Mouse (Mus musculus): ENCODE results near the gene C1qtnf2.

Gene C1qtnf2

DNA sequence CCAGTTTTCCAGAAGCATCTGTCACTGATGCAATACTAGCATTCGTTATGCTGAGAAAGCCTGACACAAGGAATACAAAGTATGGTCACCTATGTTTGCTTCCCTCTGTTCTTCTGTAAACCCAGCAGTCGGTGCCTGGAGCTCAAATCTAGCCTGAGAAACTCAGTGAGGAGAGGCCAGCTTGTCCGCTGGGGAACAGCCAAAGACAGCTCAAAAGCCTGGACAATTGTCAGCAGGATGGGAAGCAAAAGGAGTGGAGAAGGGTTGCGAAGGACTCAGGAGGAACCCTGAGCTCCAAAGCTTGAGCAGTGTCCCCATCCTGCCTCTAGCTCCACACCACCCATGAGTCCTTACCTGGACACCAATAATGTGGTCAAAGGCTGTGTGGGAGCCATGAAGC lies 10.0 kb downstream of the C1qtnf2 start:
- DNase-seq: no peak

DNA sequence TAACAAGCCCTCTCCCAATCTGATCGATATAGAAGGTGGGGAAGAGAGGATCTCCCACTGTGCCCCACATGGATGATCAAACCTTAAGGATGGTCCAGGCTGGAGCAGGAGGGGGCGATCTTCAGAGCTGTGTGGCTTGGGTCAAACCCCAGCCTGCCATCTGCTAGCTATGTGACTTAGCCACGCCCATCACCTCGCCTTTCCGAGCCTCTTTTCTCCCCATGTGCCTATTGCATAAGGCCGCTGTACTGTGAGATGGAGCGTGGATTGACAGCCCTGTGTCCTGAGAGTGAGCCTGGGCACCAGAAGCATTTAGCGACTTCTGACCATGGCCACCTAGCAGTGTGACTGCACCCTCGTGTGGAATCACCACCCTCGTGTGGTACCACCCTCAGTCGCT lies 10.6 kb downstream of the C1qtnf2 start:
- DNase-seq: no peak

DNA sequence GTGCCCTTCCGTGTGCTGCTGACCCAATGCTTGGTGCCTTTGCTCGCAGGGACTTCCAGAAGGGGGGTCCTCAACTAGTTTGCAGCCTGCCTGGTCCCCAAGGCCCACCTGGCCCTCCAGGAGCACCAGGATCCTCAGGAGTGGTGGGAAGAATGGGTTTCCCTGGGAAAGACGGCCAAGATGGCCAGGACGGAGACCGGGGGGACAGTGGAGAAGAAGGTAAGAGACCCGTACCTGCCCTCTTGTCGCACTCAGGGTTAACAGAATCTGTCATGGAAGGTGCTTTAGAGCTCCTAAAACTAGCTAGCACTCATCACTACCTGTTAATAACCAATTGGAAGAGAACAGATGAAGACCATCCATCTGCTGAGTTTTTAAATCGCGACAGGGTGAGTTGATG lies 11.8 kb downstream of the C1qtnf2 start:
- no peak for DNase-seq

DNA sequence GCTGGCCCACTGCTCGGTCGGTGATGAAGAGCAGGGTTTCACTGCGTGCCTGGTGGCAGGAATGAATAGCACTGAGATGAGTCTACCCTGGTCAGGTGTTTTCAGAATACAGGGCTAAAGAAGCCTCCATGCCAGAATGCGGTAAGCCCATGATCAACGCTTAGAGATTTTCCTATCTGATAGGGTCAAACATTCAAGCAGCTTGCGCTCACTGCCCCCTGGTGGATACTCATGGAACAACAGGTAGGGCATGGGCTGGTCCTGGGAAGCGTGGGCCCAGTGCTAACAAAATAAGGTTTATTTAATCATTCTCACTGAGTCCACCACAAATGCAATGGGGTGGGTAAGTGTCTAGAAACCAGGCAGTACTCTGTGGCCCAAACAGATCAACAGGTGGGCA lies 18.6 kb downstream of the C1qtnf2 start:
- DNase-seq: peak; percentile 45 to 78

DNA sequence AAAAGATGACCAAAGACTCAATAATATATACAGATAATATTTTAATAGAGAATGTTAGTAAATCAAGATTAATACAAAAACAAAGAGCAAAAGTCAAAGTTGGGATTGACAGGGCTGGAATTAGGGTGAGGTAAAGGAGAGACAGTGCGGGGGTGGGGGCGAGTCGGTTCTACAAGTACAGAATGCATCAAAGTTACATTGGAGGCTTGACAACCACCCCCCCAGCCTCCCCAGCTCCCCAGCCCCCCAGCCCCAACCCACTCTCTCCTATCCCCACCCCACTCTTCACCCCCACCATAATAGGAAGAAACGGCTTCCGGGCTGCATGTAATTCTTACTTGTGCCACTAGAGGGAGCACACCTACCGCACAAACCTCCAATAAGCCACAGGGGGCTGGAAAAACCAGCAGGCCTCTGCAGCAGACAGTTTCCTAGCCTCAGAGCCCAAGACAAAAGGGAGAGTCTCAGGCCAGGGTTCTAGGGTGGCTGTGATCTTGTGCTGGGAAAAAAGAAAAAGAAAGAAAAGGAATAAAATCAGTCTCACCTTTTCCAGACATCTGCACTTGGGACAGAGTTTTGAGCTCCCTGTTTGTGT lies 19.8 kb downstream of the C1qtnf2 start:
- peak; percentile 35 to 63 for DNase-seq

DNA sequence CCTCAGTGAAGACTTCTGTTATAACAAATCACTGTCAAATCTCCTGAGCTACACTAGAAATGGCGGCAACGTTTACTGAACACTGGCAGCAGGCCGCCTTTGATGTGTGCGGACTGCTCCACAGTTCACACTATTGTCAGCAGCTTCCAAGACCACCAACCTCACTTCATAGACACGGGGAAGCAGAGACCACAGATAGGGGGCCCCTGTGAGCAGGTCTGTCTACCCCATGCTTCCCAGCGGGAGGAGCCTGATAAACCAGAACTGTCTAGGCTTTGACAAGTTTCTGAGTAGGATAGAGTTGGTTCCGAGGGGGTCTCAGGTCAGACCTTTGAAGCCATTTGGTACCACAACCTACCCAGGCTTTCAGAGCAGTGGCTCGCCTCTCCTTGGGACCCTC lies 21.0 kb downstream of the C1qtnf2 start:
- no peak for DNase-seq

DNA sequence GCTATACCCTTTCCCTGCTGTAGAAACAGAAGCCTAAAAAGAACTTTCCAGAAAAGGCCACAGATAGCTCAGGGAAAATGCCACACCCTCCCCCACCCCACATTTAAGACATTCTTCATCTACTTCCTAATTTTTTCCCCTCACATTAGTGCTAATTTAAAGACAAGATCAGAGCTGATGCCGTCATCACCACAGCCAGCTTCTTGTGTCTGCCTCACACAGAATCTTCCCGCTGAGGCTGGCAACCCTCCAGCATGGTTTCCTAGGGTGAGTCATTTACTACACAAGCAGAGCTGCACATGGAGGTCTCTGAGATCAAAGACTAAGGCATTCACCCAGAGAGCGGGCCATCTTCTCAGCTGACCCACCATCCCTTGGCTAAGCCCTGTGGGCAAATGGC lies 21.5 kb downstream of the C1qtnf2 start:
- peak in 1 of 2 experiments; percentile 21 for DNase-seq

DNA sequence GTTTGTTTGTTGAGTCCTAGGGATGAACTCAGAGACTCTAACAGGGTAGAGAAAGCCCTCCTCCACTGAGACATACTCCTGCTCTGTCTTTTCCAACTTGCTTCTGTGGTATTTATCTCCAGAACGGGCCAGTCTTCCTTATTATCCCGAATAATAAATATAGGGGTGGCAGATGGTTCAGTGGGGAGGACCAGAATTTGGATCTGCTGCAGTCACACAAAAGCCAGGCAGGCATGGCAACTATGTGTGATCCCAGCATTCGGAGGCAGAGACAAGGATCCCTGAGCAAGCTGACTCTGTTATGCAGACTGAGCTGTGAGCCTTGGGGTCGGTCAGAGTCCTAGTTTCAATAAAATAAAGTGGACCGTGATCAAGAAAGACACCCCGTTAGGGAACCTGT lies 27.2 kb downstream of the C1qtnf2 start:
- no peak for DNase-seq

DNA sequence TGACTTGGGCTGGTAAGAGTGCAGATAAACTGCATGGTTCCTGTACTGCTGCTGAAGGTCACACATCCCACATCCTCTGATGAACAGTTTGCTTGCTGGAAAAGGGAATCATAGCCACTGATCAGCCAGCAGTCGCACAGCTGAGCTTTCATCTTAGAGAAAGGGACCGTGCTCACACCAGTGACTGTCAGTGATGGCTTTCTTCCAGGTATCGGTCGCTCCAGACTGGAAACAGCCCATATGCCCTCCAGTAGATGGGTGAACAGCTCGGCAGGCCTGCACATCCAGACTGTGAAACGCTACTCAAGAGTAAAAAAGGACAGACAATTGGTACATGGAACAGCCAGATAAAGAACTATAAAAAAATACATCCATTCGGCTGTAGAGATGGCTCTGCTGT lies 31.1 kb downstream of the C1qtnf2 start:
- DNase-seq: no peak

DNA sequence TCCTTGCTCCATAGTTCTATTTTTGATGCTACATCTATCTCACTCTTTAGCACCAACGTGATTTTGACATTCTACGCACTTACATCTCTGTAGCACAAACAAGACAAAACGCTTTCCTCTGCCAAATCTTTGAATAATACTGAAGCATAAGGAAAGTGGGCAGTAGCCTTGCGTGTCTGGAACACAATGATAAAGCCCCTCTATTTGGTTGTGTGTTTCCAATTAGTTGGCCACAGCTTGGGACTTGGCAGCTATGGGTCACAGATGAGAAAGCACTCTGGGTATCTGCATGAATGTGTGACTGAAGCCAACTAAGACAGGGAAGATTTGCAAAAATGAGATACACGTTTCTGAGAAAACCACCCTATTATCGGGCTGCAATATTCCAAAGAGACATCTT lies 33.9 kb downstream of the C1qtnf2 start:
- DNase-seq: no peak

DNA sequence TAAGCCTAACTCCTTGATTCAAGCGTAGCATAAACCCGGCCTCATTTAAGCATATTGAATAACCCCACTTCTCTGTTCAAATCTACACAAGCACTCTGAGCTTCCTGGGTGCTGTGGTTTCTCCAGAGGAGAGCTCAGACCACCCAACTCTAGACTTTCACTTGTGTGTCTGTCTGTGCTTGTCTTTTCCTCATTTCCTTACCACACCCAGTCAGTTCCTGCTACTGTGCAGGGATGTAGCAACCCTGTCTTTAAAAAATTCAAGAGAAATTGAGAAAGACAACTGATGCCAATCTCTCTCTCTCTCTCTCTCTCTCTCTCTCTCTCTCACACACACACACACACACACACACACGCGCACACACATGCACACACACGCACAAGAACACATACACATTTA lies 35.8 kb downstream of the C1qtnf2 start:
- no peak for DNase-seq

DNA sequence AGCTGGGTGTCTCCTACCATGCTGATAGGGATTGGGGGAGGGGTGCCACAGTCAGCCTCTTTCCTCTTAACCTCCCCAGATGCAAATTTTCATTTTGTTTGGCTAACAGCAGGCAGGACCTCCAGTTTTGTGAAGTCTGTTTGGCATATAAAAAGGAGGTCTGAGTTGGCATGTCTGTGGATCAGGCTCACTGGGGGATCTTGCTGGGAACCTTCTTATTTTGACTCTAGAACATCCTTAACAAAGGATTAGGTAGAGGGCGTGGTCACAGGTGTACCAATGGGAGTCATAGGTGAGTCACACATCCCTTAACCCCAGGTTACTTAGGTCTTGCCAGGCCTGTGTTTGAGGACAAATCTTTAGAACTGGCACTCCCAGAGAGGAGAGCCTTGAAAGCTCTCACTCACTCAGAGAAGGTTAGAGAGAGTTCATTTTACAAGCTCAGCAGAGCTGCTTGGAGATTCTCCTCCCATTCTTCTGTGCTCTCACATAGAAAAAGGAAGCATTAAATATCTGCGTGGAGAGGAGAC lies 38.6 kb downstream of the C1qtnf2 start:
- DNase-seq: no peak

DNA sequence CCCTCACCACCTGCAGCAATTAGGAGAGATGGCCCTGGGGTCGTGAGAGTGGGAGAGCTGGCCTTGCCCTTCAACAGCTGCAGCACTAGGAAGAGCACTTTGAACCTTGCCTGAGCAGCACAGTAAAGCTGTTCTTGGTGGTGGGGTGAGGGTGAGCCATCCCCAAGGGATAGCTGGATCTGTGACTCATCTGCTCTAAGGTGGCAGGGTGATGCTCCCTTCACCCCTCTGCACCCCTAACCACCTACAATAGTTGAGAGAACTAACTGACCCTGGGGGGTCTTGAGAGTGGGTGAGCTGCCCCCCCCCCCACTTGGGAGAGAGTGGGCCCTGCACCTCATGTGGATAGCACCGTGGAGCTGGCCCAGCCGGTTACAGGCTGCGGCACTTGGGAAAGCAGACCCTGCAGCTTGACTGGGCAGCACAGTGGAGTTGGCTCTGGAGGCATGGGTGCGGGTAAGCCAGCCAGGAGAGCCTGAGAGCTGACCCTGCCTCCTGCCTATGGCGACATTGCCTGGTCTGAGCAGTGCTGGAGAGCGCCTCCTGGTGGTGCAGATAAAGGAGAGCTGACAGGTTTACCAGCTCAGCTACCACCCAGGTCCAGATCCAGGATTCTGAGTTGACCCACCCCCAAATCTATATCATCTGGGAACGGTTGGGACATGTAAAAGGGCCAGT lies 42.4 kb downstream of the C1qtnf2 start:
- peak in 1 of 2 experiments; percentile 36 for DNase-seq

DNA sequence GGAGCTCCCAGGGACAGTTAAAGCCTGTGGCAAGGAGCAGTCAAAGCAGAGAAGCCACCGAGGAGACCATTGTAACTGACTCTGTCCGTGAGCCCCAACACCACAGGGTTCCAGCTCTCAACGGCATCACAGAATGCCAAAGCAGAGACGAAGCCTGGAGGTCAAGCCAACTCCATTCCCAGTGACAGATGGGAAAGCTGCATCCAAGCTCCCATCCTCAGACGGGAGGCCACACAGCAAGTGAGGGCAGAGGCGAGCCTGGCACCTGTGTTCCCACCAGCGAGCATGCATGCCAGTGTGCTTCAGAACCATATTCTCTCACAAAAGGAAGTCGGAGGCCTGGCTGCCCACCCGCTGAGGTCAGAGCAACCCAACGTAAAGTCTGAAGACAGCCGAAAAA lies 43.6 kb downstream of the C1qtnf2 start:
- no peak for DNase-seq

DNA sequence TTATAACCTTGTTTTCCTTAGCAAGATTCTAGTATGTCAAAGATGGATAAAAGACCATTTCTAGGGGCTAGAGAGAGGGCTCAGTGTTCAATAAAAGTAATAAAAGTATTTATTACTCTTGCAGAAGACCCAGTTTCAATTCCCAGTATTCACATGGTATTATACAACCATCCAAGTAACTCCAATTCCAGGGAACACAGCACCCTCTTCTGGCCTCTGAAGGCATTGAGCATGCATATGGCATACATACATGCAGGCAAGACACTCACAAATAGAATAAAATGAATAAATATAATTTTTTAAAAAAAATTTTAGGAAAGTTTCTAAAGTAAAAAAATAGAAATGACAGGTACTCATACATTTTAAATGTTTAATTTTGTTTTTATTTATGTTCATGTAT lies 44.0 kb downstream of the C1qtnf2 start:
- no peak for DNase-seq

DNA sequence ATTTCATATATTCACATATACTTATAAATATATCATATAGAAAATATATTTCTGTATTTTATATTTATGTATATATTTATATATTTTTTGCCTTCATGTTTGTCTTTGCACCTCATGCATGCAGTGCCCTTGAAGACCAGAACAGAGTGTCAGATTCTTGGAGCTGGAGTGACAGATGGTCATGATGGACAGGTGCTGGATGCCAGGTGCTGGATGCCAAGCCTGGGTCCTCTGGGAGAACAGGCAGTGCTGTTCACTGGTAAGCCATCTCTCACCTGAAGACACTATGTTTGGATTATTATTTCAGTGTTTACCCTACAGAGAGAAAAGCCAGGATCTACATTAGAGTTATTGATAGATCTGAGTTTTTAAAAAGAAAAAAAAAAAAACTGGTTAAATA lies 44.7 kb downstream of the C1qtnf2 start:
- no peak for DNase-seq

GRCm38 (mm10) chr11:43520521-43520920 lies 46.4 kb downstream of the C1qtnf2 start:
- no peak for DNase-seq

DNA sequence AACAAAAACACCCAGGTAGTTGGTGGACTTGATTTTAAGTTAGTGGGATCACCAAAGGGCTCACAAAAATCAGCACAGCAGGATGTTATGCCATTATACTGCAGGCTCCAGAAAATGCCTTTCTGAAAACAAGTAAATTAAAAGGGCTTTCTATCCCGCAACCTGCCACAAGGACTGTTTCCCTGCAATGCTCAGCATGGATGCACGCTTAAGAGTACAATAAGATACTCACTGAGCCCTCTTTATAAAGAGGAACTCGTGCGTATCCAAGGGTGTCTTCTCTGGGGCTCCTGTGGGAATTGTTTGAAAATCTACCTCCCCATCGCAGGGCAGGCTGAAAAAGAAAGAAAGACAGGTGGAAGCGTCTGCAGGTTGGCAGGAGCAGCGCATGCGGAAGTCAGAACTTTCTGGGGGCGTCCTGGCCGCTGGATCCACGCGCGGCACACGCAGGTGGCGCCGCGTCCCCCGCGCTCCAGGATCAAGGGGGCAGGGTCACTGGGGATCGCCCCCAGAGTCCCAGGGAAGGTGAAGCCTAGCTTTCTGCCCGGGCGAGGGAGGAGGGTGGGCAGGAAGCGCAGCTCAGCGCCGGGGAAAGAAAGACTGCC lies 54.1 kb downstream of the C1qtnf2 start:
- no peak for DNase-seq

- peak; percentile 19 to 25 for DNase-seq
These were observed 54.8 kb downstream of the C1qtnf2 start, which contains the start of gene Ccnjl for GRCm38 (mm10) chr11:43528683-43529499. Gene Ccnjl (plus strand): TSS chr11:43528784.

- DNase-seq: no peak
These were observed 56.0 kb downstream of the C1qtnf2 start for GRCm38 (mm10) chr11:43530043-43530442.

- no peak for DNase-seq
These were observed 57.5 kb downstream of the C1qtnf2 start for GRCm38 (mm10) chr11:43531619-43532018.

GRCm38 (mm10) chr11:43537074-43537473 lies 63.0 kb downstream of the C1qtnf2 start:
- DNase-seq: no peak

DNA sequence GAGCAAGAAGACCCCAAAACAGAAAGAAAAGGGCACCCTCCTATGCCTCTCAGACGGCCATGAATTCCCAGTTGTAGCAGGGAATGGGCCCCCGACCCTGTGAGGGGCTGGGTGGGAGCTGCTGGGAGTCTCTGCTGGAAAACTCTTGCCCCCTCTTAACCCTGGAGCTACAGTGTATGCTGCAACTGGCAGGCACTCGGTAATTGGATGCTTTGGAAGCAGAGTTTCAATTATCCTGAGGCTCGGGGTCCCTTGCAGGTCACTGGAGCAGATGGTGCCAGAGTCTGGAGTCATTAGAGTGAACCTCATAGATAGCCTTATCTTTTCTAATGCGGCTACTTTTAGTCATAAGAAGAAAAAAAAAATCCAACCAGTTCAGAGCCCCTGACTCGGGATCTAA lies 65.8 kb downstream of the C1qtnf2 start:
- DNase-seq: no peak
